Mouse (Mus musculus) left cerebral cortex, adult 2 months (tissue): ENCODE measurements around the gene Guca2b. TPM values are rescaled to one million over a fixed set of nuclear protein-coding genes. Genes with fewer than 3 reads are reported as not detected.

ENCODE experiments used
- DNase-seq, 2 experiments: peaks; one replicate each; pipeline ENCODE4 v3.0.0; 2021 to 2022; ENCODE audit warnings: low spot score in 2 of 2, mixed read lengths in 1 of 2; ENCODE audit errors: extremely low spot score in 1 of 2
- H3K27ac ChIP-seq: fragments of 200-600 bp; 2 replicates; pipeline ENCODE4 v1.8.1; 2022
- H3K4me3 ChIP-seq: fragments of 200-600 bp; 2 replicates; pipeline ENCODE4 v1.8.1; 2022
- CTCF ChIP-seq: fragments of 200-600 bp; IDR thresholded peaks from 2 replicates; pipeline ENCODE4 v1.8.1; 2022; ENCODE audit warnings: antibody characterized with exemption, mild to moderate bottlenecking, moderate library complexity
- intact Hi-C: fragments of 180-260 bp; cut with DNase I; formaldehyde crosslinking; loops from one replicate; pipeline ENCODE4 v1.15.1; 2025
- total RNA-seq, 2 experiments: library from RNA; stranded (reverse); gene quantifications; 2 replicates each; pipeline ENCODE4 v1.2.3; 2021

Guca2b gene
- total RNA-seq, 2 experiments from 2014 or later: not detected

DNA sequence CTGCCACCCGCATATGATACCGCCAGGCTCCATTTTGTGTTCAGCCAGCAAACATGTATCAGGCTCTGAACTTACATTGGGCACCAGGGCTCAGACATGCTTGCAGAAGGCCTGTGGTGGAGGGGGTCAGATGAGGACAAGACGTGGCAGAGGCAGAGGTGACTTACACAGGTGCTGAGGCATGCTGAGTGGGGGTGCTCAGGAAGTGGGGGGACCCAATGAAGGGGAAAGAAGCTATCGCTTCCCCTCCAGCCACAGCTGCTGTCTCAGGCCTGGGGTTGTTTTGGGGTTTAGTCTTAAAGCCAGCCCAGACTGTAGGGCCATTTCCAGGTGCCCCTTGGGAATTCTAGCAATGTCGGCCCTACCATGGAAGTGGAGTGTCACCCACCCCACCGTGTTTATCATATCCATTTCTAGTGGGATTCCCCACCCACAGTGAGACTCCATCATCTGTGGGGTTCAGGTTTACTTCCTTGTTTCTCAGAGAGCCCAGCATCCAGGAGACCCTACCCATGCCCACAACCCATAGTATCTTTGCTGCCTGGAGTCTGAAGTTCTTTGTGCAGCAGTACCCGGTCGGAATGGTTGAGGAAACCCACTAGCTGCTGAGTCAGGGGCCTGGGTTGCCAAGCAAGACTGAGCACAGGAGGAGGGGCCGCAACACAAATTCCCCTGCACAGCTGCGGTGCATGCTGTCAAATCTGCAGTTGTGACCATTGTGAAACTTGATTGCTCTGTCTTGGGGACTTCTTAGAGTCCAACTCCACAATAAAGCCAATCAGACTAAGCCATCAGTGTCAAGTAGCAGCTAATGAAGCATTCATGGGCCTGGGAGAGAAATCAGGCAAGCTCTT lies 10.8 kb upstream of the Guca2b start:
- H3K27ac ChIP-seq: no peak overlapping the region
- no peak for TF ChIP-seq CTCF
- DNase-seq: no peak
- intact Hi-C loops: no loop called here
- H3K4me3 ChIP-seq: no peak overlapping the region

DNA sequence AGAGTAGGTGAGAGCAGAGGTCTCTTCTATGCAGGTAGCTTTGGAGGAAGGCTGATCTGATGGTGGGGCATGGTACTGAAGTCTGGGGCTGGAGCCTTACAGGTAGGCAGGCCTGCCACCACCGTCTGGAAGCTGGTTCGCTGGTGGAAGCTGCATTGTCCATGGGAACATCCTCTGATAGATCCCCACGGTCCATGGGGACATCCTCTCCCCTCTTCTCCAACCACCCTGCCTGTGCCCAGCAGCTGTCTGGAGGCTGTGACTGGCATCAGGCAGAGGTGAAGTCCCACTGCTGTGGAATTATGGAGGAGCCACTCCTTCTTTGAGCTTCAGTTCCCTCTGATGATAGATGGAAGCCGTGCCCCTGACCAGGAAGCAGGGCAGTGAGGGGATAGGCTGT lies 9.8 kb upstream of the Guca2b start:
- DNase-seq: no peak
- H3K4me3 ChIP-seq: no peak overlapping the region
- TF ChIP-seq CTCF: no peak
- no peak overlapping the region for H3K27ac ChIP-seq
- intact Hi-C loops: no loop called here

DNA sequence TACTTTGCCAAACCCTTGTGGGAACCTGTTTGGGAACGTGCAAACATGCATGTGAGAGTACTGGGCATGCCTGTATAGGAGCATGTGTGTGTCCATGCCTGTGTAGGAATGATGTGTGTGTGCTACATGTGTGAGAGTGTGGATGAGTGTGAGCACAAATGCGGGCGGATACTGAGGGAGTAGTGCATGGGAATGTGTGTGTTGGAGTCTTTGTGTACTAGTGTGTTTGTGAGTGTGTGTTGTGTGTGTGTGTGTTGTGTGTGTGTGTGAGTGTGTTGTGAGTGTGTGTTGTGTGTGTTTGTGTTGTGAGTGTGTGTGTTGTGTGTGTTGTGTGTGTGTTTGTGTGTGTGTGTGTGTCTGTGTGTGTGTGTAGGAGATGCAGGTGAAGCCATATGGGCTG lies 9.4 kb upstream of the Guca2b start:
- DNase-seq: no peak
- H3K4me3 ChIP-seq: no peak overlapping the region
- intact Hi-C loops: no loop called here
- no peak overlapping the region for H3K27ac ChIP-seq
- no peak for TF ChIP-seq CTCF

- Histone ChIP-seq H3K27ac (no peak overlapping the region), H3K4me3 (no peak overlapping the region)
- TF ChIP-seq CTCF: peak; percentile 66
- DNase-seq: peak in 1 of 2 experiments; percentile 49
- intact Hi-C loops: loop anchor here (2.0 kb wide), 1 partner anchor 37 kb away; no protein-coding TSS in a partner anchor
These were observed 8.7 kb upstream of the Guca2b start for GRCm38 (mm10) chr4:119667454-119667853.

DNA sequence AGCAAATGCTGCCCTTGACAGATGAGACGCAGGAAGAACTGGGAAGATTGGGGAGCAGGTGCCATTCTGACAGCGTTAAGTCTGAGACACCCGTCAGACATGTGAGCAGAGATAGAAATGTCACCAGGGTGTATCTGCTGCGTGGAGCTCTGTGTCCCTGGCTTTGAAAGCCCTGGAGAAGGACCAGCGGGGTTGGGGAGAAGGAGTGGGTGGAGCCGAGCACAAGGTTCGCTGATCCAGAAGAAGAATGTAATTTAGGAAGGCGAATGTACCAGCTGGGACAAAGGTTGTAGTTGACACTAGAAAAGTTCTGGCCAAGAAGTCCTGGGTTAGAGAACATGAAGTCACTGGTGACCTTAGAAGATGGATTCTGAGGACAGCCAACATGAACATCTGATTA lies 7.4 kb upstream of the Guca2b start:
- no peak overlapping the region for H3K4me3 ChIP-seq
- no peak for DNase-seq
- TF ChIP-seq CTCF: no peak
- intact Hi-C loops: loop anchor here (2.0 kb wide), 1 partner anchor 35 kb away; no protein-coding TSS in a partner anchor
- H3K27ac ChIP-seq: no peak overlapping the region

DNA sequence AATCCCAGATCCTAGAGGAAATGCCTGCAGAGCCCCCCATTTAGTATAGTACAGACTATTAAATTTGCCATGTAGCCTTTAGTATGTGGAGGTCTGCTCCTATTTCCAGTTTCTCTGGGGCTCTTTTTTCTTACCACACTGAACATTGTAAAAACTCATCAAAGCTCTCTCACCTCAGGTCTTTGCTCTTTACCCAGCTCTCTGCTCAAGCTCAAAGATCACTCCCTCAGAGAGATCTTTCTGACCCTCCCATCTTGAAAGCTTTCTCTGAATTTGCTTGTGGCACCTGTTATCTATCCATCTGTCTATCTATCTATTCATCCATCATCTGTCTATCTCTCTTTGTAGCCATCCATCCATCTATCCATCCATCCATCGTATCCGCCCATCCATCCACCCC lies 6.4 kb upstream of the Guca2b start:
- DNase-seq: no peak
- H3K4me3 ChIP-seq: no peak overlapping the region
- H3K27ac ChIP-seq: no peak overlapping the region
- intact Hi-C loops: no loop called here
- TF ChIP-seq CTCF: no peak

GRCm38 (mm10) chr4:119663409-119664095 lies 4.8 kb upstream of the Guca2b start:
- no peak for DNase-seq
- Histone ChIP-seq H3K4me3 (no peak overlapping the region), H3K27ac (no peak overlapping the region)
- intact Hi-C loops: loop anchor here (5.0 kb wide), 2 partner anchors 144 to 416 kb away; no protein-coding TSS in a partner anchor
- TF ChIP-seq CTCF: no peak

GRCm38 (mm10) chr4:119662976-119663375 lies 4.2 kb upstream of the Guca2b start:
- Histone ChIP-seq H3K4me3 (no peak overlapping the region), H3K27ac (no peak overlapping the region)
- TF ChIP-seq CTCF: no peak
- intact Hi-C loops: loop anchor here (5.0 kb wide), 2 partner anchors 144 to 416 kb away; no protein-coding TSS in a partner anchor
- DNase-seq: peak; percentile 23 to 30

- intact Hi-C loops: loop anchor here (5.0 kb wide), 2 partner anchors 145 to 415 kb away; no protein-coding TSS in a partner anchor
- TF ChIP-seq CTCF: no peak
- no peak overlapping the region for H3K27ac ChIP-seq
- no peak overlapping the region for H3K4me3 ChIP-seq
- DNase-seq: no peak
These were observed 3.4 kb upstream of the Guca2b start for GRCm38 (mm10) chr4:119662151-119662550.

- DNase-seq: no peak
- TF ChIP-seq CTCF: no peak
- Histone ChIP-seq H3K27ac (no peak overlapping the region), H3K4me3 (no peak overlapping the region)
- intact Hi-C loops: loop anchor here (5.0 kb wide), 2 partner anchors 147 to 413 kb away; no protein-coding TSS in a partner anchor
These were observed 1.3 kb upstream of the Guca2b start for GRCm38 (mm10) chr4:119660007-119660406.

GRCm38 (mm10) chr4:119658246-119658645 lies 508 bp downstream of the Guca2b start:
- intact Hi-C loops: no loop called here
- TF ChIP-seq CTCF: no peak
- Histone ChIP-seq H3K27ac (no peak overlapping the region), H3K4me3 (no peak overlapping the region)
- DNase-seq: no peak

DNA sequence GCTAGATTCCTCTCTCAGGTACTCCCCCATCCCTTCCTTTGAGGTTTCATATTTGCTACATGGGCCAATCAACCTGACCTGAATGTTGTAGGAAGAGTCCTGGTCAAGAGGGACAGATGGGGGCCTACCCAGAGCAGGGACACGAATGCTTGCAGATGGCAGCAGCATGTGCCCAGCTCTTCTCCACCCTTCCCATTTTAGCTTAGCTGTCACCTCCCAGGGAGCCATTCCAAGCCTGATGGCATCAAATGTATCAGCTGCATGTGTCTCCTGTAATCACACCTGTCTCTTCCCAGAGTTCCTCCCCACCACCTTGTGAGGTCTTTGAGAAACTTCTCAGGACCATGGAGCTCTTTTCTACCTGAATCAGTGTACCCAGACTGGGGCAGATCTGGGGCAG lies 1.7 kb downstream of the Guca2b start:
- Histone ChIP-seq H3K4me3 (no peak overlapping the region), H3K27ac (no peak overlapping the region)
- no peak for TF ChIP-seq CTCF
- intact Hi-C loops: no loop called here
- DNase-seq: no peak
